Mouse (Mus musculus): ENCODE results near the gene Galnt14. TPM values are rescaled to one million over a fixed set of nuclear protein-coding genes. Genes with fewer than 3 reads are reported as not detected.
A peak's percentile ranks its signal among the peaks of the same experiment; 100 is the strongest.

The Galnt14 gene
- 1 to 10 TPM; 2.3 to 6.5 TPM for total RNA-seq (2021)
- long read RNA-seq, experiment 1 = 0 reads
- long read RNA-seq, experiment 2, transcript Galnt14-201 (15 exons, 2,990 nt) = major isoform, 7 of 10 reads
- long read RNA-seq, experiment 2, partial matches to known transcripts = 0 of 10 reads
- long read RNA-seq, experiment 2, other reads (novel, unspliced or antisense) = 1 of 10 reads

GRCm38 (mm10) chr17:73710042-73710911 lies at the start of gene Galnt14:
Galnt14 (minus strand) TSS chr17:73710453.
- DNase-seq (ENCODE audit: low spot score in 2 of 2) = peak; percentile 29 to 37

DNA sequence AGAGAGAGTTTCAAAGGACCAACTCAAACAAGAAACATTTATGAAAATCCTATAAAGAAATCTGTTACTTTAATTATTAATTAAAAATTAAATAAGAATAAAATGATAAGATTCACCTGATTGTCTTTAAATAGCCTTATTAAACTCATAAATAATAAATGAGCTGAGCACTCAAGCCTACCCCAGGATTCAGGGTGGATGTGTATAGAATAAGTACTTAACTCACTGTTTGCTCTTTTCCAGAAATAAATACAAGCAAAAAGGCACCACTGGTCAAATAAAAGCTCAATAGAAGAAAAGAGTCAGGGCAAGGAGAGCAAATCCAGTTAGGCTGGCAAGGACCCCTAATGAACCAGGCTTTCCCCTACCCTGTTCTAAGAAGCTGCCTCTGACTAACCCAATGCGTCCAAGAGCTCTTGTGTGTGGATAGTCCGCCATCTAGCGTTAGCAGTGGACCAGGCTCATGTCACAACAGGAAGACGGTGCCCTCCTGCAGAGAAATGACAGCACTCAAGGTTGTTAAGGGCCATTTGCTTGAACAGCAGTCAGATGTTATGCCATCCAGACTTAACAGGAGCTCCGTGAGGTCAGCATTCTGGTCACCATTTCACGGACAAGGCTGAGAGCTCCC lies 33.5 kb upstream of the Galnt14 start:
- peak; percentile 28 to 49 for DNase-seq (ENCODE audit: low spot score in 2 of 2)

DNA sequence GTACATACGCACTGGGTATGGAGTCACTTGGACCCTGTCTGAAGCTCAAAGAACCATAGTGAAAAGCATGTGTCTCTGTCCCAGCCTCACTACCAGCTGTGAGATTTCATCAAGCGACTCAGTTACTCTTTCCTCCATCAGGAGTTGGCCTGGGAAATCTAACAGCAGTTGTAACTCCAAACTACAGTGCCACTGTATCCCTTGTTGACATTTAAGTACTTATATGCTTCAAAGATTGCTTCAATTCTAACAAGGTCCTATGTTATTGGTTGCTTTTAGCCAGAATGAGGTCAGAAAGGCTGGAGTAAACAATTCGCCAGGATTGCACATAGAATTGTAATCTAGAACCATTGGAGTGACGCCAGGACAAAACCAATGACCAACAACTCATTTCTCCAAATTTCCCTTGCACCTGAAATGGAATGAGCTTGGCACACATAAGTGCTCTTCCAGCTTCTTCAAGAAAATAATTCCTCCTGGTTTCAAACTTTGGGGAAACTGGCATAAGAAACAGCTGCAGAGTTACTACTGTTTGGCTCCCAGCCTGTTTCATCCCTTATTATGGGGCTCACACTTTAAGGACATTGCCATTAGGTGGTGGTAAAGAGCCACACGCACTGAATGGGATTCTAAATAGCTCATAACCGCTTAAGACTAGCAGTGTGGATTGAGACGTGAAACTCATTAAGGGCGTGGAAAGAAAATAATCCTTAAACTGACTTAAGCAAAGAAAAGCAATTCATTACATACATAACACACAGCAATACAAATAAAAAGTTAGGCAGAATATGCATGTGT lies 13.8 kb upstream of the Galnt14 start:
- DNase-seq (ENCODE audit: low spot score in 2 of 2) = no peak

DNA sequence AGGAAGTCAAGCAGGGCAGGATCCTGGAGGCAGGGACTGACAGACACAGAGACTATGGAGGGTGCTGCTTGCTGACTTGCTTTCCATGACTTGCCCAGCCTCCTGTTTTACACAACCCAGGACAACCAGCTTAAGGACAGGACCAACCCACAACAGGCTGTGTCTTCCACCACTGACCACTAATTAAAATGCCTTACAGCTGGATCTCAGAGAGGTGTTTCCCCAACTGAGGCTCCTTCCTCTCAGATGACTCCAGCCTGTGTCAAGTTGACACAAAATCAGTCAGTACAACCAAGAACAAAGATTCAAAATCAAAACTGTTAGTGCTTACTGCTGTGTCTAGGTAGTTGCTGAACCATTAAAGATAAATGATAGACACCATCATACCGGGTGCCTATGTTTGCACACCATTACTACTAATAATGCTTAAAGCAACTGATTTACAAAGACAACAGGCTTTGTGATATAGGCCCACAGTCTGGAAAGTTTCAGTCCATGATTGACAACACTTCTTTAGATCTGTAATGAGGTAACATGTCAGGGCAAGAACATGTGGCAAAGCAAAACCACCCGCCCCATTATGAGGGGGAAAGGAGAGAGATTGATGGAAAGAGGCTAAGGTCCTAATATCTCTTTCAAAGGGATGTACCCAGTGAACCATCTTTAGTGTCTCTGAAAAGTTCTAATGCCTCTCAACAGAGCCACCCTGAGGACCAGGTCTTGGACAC lies 8.9 kb upstream of the Galnt14 start:
- DNase-seq (ENCODE audit: low spot score in 2 of 2) = no peak

- DNase-seq (ENCODE audit: low spot score in 2 of 2) = no peak
Observed at GRCm38 (mm10) chr17:73716684-73717083, 6.4 kb upstream of the Galnt14 start.

DNA sequence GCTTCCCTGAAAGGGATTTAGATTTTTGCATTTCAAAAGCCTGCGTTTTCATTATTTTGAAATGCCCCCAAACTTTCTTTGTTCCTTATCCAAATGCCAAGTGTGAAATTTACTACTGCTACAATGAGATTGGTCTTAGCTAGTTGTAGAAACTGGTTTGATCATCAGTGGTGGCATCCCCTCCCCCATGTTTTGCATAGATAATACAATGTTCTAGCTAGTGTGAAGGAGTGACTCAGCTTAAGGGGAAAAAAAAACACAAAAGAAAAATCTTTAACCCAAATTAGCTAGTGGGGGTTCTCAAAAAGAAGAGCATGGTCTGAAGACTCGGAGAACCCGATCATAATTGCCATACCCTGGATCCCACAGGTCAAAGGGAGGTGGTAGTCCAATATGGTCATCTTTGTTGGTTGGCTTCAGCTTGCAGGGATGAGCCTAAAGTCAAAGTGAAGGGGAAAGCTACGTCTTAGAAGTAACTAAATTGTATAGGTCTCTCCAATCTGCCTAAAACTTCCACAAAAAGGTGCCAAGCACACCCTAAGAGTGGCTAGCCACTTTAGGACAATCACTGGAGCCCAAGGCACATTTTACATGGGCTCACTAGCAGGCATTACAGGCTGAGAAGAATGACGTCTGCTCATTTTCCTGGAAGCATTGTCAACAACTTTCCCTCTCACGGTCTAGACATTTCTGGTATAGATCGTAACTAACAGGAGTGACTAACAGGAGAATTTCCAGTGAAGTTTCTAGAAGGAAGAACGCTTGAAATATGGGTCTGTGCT lies 4.4 kb upstream of the Galnt14 start:
- no peak for DNase-seq (ENCODE audit: low spot score in 2 of 2)

GRCm38 (mm10) chr17:73713347-73713746 lies 3.1 kb upstream of the Galnt14 start:
- no peak for DNase-seq (ENCODE audit: low spot score in 2 of 2)

DNA sequence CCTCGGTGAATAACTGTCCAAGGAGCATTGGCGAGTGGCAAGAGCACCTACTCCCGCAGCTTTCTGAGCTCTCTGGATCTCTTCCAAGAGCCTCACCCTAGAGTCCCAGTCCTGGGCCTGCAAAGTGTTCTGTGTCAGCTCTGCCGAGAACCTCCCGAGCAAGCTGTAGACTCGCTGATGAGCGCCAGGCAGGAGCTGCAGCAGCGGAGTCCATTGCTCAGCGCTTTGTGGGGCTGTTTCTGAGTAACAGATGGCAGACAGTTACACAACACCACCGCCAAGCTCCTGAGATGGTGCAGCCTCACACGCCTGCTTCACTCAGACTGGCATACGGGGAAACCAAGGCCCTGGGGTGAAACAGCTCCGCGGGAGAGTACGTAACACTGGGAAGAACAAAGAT lies 1.7 kb upstream of the Galnt14 start:
- DNase-seq (ENCODE audit: low spot score in 2 of 2) = no peak

- no peak for DNase-seq (ENCODE audit: low spot score in 2 of 2)
Observed at GRCm38 (mm10) chr17:73709131-73710041, 867 bp downstream of the Galnt14 start.

DNA sequence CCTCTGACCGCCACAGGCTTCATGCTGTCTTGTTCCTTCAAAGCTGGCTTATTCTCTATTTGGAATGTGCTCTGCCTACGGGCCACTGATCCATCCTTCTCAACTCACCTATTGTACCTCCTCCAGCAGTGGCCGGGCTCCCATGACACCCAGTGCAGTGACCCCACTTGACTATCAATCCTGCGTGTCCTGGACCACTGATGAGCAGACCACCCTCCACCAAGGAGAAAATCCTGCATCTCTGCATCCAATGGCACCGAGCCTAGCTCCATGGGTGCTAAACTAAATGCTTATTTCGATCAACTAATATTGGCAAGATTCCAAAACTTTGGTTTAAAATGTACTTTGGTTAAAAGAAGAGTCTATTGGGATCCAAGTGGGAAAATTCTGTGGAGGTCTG lies 1.8 kb downstream of the Galnt14 start:
- no peak for DNase-seq (ENCODE audit: low spot score in 2 of 2)

DNA sequence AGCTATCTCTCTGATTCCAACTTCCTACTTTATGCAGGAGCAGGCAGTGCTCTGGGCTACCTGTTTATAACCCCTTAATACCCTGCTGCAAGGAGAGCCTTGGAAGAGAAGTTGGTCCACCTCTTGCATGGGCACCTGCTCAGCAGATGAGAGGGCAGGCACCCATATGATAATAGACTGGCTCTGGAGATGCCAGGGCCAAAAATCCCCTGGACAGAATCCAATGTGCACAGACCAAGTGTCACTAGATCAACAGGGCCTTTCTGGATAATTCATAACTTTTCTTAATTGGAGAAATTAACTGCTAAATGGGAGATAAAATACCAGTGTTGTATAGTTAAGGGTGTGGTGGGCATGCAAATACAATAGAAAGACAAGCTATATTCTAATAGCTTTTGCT lies 6.7 kb downstream of the Galnt14 start:
- DNase-seq (ENCODE audit: low spot score in 2 of 2) = no peak

- DNase-seq (ENCODE audit: low spot score in 2 of 2) = no peak
Observed at GRCm38 (mm10) chr17:73701016-73701415, 9.2 kb downstream of the Galnt14 start.

DNA sequence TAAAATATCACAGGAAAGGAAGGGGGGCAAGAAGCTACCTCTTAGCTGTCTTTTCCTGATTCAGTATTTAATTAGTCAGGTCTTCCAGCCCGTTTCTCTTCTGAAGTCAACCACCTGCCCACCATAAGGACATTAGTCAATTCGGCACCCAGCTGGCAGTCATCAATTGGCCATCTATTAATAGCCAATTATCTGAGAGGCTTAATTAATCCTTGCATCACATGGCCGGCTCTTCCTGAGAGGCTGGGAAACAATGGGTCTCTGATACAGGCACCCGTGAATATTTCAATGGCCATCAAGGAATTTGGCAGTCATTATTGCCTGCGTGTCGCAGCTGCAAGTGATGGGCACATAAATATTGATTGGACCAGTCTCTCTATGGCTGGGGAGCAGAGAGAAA lies 10.4 kb downstream of the Galnt14 start:
- DNase-seq (ENCODE audit: low spot score in 2 of 2) = no peak

DNA sequence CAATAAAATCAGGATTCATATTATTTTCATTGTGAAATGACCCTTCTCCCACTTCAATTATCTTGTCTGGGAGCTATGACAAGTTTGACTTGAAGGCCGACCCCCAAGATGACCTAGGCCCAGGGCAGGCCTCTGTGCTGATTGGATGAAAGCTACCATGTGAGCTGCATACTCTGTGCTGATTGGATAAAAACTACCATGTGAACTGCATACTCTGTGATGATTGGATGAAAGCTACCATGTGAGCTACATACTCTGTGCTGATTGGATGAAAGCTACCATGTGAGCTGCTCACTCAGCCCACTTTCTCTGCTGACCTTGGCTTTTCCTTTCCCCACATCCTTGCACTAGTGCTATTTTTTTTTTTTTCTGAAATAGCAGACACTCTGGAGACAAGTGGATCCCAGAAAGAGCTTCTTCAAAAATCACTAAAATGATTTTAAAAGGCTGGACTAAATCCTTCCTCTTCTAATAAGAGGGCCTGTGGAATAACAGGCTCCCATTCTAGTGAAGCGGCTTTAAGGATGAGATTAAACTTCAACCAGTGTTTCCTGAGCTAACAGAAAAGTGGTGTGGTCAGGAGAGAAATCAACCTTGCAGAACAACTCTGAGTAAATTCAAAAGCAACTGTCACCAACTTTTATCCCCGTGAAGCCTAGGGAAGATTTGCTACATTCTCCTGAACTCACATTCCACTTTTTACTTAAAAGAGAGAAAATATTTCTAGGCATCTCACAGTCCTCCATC lies 15.9 kb downstream of the Galnt14 start:
- DNase-seq (ENCODE audit: low spot score in 2 of 2) = no peak

GRCm38 (mm10) chr17:73688261-73688660 lies 22.0 kb downstream of the Galnt14 start:
- DNase-seq (ENCODE audit: low spot score in 2 of 2) = no peak

DNA sequence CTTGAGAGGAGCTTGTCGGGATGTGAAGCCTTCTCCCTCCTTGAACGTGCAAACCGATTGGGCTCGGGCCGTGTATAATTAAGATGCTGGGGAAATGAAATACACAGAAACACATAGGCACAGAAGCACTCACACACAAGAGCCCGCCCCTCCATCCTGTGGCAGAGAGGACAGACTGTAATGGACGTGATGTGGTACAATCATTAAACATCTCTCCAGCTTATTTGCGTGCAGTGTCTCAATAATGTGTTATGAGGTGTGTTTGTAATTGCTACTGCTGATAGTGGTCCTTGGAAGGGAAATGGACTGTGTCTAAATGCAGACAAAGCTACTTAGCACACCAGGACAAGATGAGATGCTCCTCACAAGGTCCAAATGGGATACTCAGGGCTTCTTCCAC lies 24.0 kb downstream of the Galnt14 start:
- DNase-seq (ENCODE audit: low spot score in 2 of 2) = no peak

GRCm38 (mm10) chr17:73684746-73685145 lies 25.5 kb downstream of the Galnt14 start:
- DNase-seq (ENCODE audit: low spot score in 2 of 2) = no peak

GRCm38 (mm10) chr17:73671921-73672320 lies 38.3 kb downstream of the Galnt14 start:
- DNase-seq (ENCODE audit: low spot score in 2 of 2) = no peak

Measured in adrenal gland, postnatal 4 days (tissue).